Mouse (Mus musculus) brown adipose tissue, adult 24 weeks (tissue): ENCODE data around the gene Kmt2d. TPM values are rescaled to one million over a fixed set of nuclear protein-coding genes. Genes with fewer than 3 reads are reported as not detected.
"Not testable (repeated sequence)": the region's sequence is repeated elsewhere in the genome, so short reads cannot be mapped to it uniquely, and the experiment has no call there.

Experiments used
- H3K27ac ChIP-seq: fragments of 200-500 bp; replicated peaks from 2 replicates; pipeline ENCODE4 v1.5.1; 2012; ENCODE audit warnings: low read depth, mild to moderate bottlenecking, low read length
- H3K4me1 ChIP-seq: fragments of 200-500 bp; 2 replicates; pipeline ENCODE4 v1.6.1; 2012; ENCODE audit warnings: low read length, mixed read lengths; ENCODE audit not compliant: control insufficient read depth, insufficient read depth, insufficient read length
- H3K4me3 ChIP-seq: fragments of 200-500 bp; 2 replicates; pipeline ENCODE4 v1.5.1; 2012; ENCODE audit warnings: low read depth, mild to moderate bottlenecking, low read length, moderate library complexity; ENCODE audit not compliant: insufficient read depth
- polyA plus RNA-seq: library from polyadenylated mRNA; stranded (reverse); fragments of >200 nt; gene quantifications from 2 replicates; pipeline ENCODE4 v1.2.4, GENCODE M21; 2012; ENCODE audit not compliant: missing spikeins, insufficient read depth, insufficient read length

Gene Kmt2d
- polyA plus RNA-seq, 1 experiment: 11.1 TPM

- Histone ChIP-seq H3K4me3 (no peak overlapping the region), H3K27ac (no peak overlapping the region), H3K4me1 (no peaks in the 10 kb centered on the region)
These were observed 37.7 kb downstream of the Kmt2d start for GRCm38 (mm10) chr15:98833281-98833680.

- Histone ChIP-seq H3K4me1 (no peaks in the 10 kb centered on the region), H3K27ac (peak overlapping the region; percentile 64), H3K4me3 (no peak overlapping the region)
These were observed 38.6 kb downstream of the Kmt2d start for GRCm38 (mm10) chr15:98832161-98833058.

- Histone ChIP-seq H3K4me3 (peak overlapping the region; percentile 55), H3K4me1 (no peaks in the 10 kb centered on the region), H3K27ac (peak overlapping the region; percentile 96)
These were observed 39.3 kb downstream of the Kmt2d start for GRCm38 (mm10) chr15:98831684-98832035.

DNA sequence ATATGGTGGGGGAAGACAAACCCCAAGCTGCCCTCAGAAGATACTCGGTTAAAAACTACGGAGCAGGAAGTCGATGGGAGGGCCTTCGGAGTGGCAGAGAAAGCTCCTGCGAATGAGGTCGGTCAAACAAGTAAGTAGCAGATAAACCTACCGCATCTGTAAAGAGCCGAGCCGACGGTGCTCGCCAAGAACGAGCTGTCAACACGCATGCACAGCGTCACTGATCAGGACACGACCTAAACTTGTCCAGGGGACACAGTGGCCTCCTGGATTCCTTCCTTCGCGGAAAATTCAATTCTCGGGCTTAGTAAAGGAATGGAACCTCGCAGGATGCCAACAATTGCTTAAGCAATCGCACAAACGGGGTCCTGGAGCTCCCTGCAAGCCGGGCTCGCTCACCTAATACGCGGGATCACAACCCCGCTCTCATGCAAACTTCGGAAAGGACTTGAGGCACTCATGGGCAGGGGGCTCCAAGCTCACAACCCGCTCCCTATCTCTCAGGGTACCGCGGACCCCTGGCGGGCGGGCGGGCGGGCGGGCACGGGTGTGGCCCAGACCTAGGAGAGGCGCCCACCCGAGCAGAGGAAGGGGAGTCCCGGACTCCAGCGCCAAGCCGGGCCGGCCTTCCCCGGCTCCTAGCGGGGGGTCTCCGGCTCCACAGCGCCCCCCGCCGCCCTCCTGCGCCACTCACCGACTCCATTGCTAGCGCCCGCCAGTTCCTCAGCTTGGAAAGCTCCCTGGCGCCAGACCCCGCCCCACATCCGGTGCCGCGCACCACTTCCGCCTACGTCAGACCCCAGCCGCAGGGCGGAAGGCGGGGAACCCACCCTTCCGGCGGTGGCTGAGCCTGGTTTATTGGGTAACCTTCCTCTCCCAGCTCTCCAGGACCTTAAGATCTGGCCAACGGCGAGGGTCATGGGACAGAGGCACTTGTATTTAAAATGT lies 40.0 kb downstream of the Kmt2d start, which contains the start of gene Prkag1:
TSS of gene Prkag1 (minus strand) at position 786 of the 948 bp plus-strand sequence.
- H3K4me3 ChIP-seq: peak within 1 kb of the TSS; percentile 77
- peak within 1 kb of the TSS; percentile 96 for H3K27ac ChIP-seq
- H3K4me1 ChIP-seq: no peaks in the 10 kb centered on the region

- H3K4me1 ChIP-seq: no peaks in the 10 kb centered on the region
- no peak overlapping the region for H3K4me3 ChIP-seq
- no peak overlapping the region for H3K27ac ChIP-seq
These were observed 43.4 kb downstream of the Kmt2d start for GRCm38 (mm10) chr15:98827611-98828011.

- H3K4me3 ChIP-seq: no peak overlapping the region
- no peak overlapping the region for H3K27ac ChIP-seq
- no peaks in the 10 kb centered on the region for H3K4me1 ChIP-seq
These were observed 47.6 kb downstream of the Kmt2d start for GRCm38 (mm10) chr15:98823434-98823833.

GRCm38 (mm10) chr15:98822147-98822546 lies 48.9 kb downstream of the Kmt2d start:
- Histone ChIP-seq H3K27ac (no peak overlapping the region), H3K4me3 (no peak overlapping the region), H3K4me1 (no peaks in the 10 kb centered on the region)

- H3K4me1 ChIP-seq: no peaks in the 10 kb centered on the region
- H3K4me3 ChIP-seq: no peak overlapping the region
- no peak overlapping the region for H3K27ac ChIP-seq
These were observed 49.6 kb downstream of the Kmt2d start for GRCm38 (mm10) chr15:98821403-98821802.

DNA sequence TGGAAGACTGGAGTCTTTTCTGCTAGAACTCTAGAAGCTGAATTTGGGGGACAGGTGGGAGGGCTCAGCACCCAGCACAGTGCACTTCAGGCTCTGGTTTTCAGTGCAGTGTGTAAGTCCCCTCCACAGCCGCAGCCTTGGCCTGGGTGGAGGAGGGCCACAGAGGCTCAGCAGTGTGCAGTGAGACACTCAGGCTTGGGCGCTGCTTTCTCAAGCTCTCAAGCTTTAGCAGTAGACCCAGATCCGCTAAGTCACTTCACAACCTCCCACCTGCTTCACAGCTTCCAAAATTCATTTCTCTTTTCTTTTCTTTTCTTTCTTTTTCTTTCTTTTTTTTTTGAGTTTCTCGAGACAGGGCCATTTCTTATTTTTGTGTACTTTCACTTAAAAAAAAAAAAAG lies 50.1 kb downstream of the Kmt2d start:
- H3K4me1 ChIP-seq: no peaks in the 10 kb centered on the region
- no peak overlapping the region for H3K4me3 ChIP-seq
- H3K27ac ChIP-seq: no peak overlapping the region

- H3K4me1 ChIP-seq: no peaks in the 10 kb centered on the region
- H3K27ac ChIP-seq: no peak overlapping the region
- H3K4me3 ChIP-seq: no peak overlapping the region
These were observed 52.8 kb downstream of the Kmt2d start for GRCm38 (mm10) chr15:98818171-98818570.

DNA sequence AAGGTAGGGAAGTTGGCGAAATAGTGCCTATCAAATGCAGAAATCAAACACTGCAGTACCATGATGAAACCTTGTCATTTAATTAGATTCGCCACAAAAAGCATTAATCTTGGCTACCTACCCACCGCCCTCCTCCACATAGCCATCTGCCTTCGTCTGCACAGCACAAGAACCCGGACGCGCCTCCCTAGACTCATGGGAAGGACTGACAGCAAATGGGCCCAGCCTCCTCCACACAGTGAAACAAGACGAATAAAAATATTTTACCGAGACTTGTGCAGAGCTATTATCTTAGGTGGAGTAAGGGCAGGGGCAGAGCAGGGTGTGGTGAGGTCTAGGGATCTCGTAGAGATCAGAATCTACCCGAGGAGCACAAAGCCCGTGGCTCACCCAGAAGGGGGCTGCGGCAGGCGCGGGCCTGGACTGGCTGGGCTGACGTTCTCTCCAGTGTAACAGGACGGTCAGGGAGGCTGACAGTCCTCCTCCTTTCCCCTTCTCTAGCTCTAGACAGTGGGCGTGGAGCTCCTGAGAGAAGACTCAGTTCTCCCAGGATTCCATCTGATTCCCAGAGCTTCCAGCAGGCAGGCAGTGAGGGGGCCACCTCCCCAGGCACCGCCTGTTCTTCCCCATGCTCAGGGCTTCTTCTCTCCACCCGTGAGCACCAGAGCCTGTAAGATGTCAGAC lies 58.1 kb downstream of the Kmt2d start:
- H3K4me3 ChIP-seq: no peak overlapping the region
- 0 out of 2 replicates have a peak, but pooled peaks cover under 1% of the 10 kb centered on the region for H3K4me1 ChIP-seq
- H3K27ac ChIP-seq: no peak overlapping the region

DNA sequence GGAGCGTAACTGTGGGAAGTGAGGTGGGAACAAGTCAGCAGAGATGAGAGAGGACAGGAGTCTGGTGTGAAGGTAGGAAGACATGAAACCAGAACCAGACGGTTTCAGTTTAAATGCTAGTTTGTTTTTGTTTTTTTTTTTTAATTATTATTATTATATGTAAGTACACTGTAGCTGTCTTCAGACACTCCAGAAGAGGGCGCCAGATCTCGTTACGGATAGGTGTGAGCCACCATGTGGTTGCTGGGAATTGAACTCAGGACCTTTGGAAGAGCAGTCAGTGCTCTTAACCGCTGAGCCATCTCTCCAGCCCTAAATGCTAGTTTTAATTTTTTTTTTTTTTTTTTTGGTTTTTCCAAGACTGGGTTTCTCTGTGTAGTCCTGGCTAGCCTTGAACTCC lies 60.8 kb downstream of the Kmt2d start:
- not testable (repeated sequence) for H3K4me1 ChIP-seq, H3K4me3 ChIP-seq, H3K27ac ChIP-seq

DNA sequence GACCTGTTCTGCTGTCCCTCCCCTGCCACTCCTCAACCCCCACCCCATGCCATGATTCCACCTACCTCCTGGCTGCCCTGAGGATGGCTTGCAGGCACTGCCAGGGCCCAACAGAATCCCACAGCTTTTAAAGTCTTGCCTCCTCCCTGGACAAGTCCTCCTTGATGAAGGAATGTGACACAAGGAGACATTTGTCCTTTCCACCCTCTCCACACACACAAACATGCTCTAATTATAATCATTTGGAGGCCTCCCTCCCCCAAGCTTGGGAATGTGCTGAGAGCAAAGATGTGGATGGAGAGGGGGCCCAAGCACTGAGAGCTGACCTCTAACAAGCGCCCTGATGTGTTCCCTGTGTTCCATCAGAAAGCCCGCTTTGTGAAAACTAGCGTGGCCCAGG lies 61.6 kb downstream of the Kmt2d start, which contains the start of gene Ddn:
TSS of gene Ddn (minus strand) at position 101 of the 400 bp plus-strand sequence.
- no peak within 1 kb of the TSS for H3K27ac ChIP-seq
- H3K4me1 ChIP-seq: peaks cover 6% of the 10 kb centered on the region; the same call in 1 of the 2 replicates
- 0 out of 2 replicates have a peak within 1 kb of the TSS, but pooled peaks have one; percentile 40 for H3K4me3 ChIP-seq

DNA sequence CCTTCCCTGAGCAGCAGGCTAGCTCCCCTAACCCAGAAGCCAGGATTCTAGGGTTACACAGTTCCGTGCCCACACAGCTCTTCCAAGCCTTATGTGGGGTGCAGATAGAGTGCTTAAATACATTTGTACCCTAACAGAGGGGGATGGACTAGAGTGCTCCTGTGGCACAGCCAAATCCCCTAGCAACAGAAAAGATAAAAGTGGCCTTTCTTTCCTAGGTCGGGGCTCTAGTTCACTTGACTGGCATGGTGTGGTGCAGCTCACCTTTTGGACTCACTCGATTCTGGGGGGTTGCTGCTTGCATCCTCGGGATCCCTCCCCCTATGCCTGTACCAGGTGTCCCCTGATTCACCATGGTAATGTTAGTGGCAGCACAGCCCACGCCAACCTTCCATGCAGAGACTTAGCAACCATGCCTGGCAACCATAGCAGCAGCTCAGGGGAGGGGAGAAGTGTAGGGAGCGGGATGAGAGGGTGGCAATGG lies 62.3 kb downstream of the Kmt2d start:
- H3K27ac ChIP-seq: no peak overlapping the region
- H3K4me1 ChIP-seq: peaks cover 6% of the 10 kb centered on the region; the same call in 1 of the 2 replicates
- H3K4me3 ChIP-seq: no peak overlapping the region
